Mouse (Mus musculus): ENCODE data around the gene Gja3. TPM values are rescaled to one million over a fixed set of nuclear protein-coding genes. Genes with fewer than 3 reads are reported as not detected.
"Not testable (repeated sequence)": the region's sequence is repeated elsewhere in the genome, so short reads cannot be mapped to it uniquely, and the experiment has no call there.

Gja3 gene
- polyA plus RNA-seq, 1 experiment = 0.06 TPM

DNA sequence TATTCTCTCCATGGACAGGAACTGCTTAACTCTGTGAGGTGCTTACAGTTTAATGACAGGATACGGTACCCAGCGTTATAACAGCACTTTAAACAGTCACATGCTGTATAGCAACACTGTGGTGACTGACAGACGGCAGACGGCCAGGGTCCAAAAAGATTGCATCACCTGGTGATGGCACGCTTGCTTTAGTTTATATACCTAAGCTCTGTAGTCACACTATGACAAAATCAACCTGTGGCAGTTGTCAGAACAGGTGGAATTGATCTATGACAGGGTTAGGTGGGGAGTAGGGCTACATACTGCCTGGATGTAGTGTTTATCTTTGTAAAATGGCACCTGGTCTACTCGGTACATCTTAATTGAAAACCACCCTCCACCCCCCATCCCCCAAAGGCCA, 14.0 kb downstream of the Gja3 start:
- no peak overlapping the region for H3K27ac ChIP-seq (ENCODE audit: insufficient read depth, low read length)

DNA sequence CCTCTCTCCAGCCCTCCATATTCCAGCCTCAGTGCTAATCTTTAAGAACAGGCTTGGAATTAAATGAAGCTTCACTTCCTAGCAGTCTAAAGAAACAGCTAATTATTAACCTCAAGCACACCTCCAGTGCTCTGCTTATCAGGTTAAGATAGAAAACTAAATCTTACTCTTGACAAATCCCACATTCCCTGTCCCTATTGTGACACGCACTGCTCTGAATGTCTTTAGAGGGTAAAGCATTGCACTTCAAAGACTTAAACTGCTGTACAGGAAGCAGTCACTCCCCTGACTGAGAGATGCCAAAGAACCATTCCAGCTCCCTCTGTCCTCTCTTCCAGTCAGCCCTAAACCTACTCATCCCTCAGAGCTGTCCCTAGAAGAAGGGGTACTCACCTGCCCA, 16.5 kb downstream of the Gja3 start:
- TF ChIP-seq POLR2A (IDR thresholded peaks at IDR 0.05; ENCODE audit: extremely low read depth, insufficient read depth, low read length) (no peak), CTCF (IDR thresholded peaks at IDR 0.05; ENCODE audit: extremely low read depth, insufficient read depth, low read length) (no peak)
- Histone ChIP-seq H3K4me1 (ENCODE audit: control insufficient read depth, insufficient read depth, low read length) (no peaks in the 10 kb centered on the region), H3K27ac (ENCODE audit: insufficient read depth, low read length) (no peak overlapping the region), H3K4me3 (ENCODE audit: insufficient read depth, low read length) (no peak overlapping the region)

More for the DNA sequence above, 14.0 kb downstream of the Gja3 start:
- Histone ChIP-seq H3K4me1 (ENCODE audit: control insufficient read depth, insufficient read depth, low read length) (no peaks in the 10 kb centered on the region), H3K4me3 (ENCODE audit: insufficient read depth, low read length) (no peak overlapping the region)
- TF ChIP-seq POLR2A (IDR thresholded peaks at IDR 0.05; ENCODE audit: extremely low read depth, insufficient read depth, low read length) (no peak), CTCF (IDR thresholded peaks at IDR 0.05; ENCODE audit: extremely low read depth, insufficient read depth, low read length) (no peak)

DNA sequence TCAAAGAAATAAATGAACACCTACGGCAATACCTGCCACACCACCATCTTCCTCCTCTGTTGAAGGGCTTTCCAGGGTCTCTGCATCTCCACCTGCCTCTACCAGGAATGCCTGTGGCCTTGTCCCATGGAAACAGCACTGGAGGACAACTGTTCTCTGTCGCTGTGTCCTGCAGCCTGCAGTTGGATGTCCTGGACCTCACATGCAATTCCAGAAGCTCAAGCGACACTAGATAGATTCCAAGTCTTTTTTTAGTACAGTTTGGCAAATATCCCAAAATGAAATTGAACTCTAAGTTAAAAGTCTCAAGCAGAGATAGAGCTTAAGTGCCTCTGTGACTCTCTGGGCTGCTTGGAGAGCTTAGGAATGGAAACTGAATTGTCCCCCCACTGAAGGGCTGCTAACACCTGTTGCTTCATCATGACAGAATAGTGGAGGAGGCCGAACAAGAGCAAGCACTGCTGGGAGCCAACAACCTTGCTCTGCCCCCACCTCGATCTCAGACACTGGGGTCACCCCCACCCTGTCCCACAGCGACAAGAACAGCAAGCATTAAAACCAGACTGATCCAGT, 22.9 kb downstream of the Gja3 start:
- Histone ChIP-seq H3K4me1 (ENCODE audit: control insufficient read depth, insufficient read depth, low read length) (no peaks in the 10 kb centered on the region), H3K4me3 (ENCODE audit: insufficient read depth, low read length) (no peak overlapping the region), H3K27ac (ENCODE audit: insufficient read depth, low read length) (no peak overlapping the region)
- TF ChIP-seq CTCF (IDR thresholded peaks at IDR 0.05; ENCODE audit: extremely low read depth, insufficient read depth, low read length) (no peak), POLR2A (IDR thresholded peaks at IDR 0.05; ENCODE audit: extremely low read depth, insufficient read depth, low read length) (no peak)

DNA sequence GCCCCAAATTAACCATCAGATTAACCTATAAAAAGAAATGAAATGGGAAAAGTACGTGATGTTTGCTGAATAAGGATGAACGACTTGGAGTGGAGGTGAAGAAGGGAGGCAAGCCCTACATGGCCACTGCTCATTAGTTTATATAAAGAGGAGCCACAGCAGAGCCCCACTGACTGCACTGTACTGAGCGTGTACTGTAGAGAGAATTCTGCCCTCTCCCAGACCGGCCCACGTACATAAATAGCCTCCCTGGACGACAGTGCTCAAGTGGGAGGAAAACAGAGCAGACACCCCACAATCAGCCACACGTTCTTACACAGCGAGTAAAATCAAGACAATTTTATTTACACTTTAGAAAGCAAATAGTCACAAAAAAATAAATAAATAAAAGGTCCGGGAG, 23.8 kb downstream of the Gja3 start:
- Histone ChIP-seq H3K4me3 (ENCODE audit: insufficient read depth, low read length) (no peak overlapping the region), H3K27ac (ENCODE audit: insufficient read depth, low read length) (no peak overlapping the region), H3K4me1 (ENCODE audit: control insufficient read depth, insufficient read depth, low read length) (no peaks in the 10 kb centered on the region)
- TF ChIP-seq CTCF (IDR thresholded peaks at IDR 0.05; ENCODE audit: extremely low read depth, insufficient read depth, low read length) (no peak), POLR2A (IDR thresholded peaks at IDR 0.05; ENCODE audit: extremely low read depth, insufficient read depth, low read length) (no peak)

DNA sequence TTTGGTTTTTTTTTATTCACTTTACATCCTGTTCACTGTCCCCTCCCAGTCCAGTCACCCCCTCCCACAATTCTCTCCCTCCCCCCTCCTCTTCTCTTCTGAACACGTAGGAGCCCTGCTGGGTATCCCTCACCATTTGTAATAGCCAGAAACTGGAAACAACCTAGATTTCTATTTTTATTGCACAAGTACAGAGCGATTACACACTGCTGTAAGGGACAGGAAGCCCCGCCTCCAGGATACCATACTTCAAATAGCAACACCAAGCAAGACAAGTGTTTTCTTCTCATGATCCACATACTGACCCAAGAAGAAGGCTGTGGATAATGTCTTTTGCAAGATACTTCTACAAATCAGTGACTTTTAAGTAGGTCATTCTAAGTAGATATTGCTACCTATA, 25.1 kb downstream of the Gja3 start:
- TF ChIP-seq POLR2A (IDR thresholded peaks at IDR 0.05; ENCODE audit: extremely low read depth, insufficient read depth, low read length) = no peak
- no peak for TF ChIP-seq CTCF (IDR thresholded peaks at IDR 0.05; ENCODE audit: extremely low read depth, insufficient read depth, low read length)
- Histone ChIP-seq H3K4me3 (ENCODE audit: insufficient read depth, low read length) (no peak overlapping the region), H3K4me1 (ENCODE audit: control insufficient read depth, insufficient read depth, low read length) (no peaks in the 10 kb centered on the region), H3K27ac (ENCODE audit: insufficient read depth, low read length) (no peak overlapping the region)

DNA sequence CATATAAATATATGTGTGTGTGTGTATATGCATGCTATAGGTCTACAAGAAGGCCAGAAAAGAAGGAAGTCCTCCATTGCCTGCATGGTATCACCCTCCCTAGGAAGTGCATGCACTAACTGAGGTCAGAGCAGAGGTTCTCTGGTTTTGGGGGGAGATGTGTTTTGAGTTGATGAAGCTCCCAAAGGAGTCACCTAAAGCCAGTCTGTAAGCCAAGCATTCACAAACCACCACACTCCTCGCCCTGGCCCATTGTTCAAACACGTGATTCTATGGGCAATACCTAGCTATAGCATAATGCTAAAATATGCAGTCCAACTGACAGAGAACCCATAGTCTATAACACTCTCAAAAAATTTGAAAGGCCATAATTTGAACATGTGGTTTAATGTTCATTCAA, 39.5 kb downstream of the Gja3 start:
- TF ChIP-seq CTCF (IDR thresholded peaks at IDR 0.05; ENCODE audit: extremely low read depth, insufficient read depth, low read length) (no peak), POLR2A (IDR thresholded peaks at IDR 0.05; ENCODE audit: extremely low read depth, insufficient read depth, low read length) (no peak)
- Histone ChIP-seq H3K27ac (ENCODE audit: insufficient read depth, low read length) (no peak overlapping the region), H3K4me1 (ENCODE audit: control insufficient read depth, insufficient read depth, low read length) (no peaks in the 10 kb centered on the region), H3K4me3 (ENCODE audit: insufficient read depth, low read length) (no peak overlapping the region)

DNA sequence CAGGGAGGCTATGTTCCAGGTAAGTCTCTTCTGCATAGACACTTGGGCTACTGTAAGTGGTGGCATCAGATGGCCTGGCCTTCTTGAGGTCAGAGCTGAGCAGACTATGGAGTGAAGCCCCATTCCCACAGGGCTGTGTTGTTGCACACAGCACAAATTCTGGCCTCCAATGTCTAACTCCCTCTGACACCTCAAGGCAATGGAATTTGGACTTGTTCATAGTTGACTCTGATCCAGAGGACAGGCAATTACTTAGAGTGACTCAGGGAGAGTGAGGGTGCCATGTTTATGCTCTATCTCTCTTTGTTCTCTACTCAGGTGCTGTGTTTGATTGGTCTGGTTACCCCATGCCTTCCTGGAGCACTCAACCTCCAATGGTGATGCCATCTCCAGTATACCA, 41.1 kb downstream of the Gja3 start:
- H3K4me3 ChIP-seq (ENCODE audit: insufficient read depth, low read length); H3K27ac ChIP-seq (ENCODE audit: insufficient read depth, low read length); H3K4me1 ChIP-seq (ENCODE audit: control insufficient read depth, insufficient read depth, low read length): not testable (repeated sequence)

DNA sequence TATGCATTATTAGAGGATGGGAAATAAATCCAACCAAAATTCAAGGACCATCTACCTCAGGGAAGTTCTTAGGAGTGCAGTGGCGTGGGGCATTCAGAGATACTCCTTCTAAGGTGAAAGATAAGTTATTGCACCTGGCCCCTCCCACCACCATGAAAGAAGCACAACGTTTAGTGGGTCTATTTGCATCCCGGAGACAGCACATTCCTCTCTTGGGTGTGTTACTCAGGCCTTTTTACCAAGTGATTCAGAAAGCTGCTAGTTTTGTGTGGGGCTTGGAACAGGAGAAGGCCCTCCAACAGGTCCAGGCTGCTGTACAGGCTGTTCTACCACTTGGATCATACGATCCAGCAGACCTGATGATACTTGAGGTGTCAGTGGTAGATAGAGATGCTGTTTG, 69.3 kb downstream of the Gja3 start:
- Histone ChIP-seq H3K4me1 (ENCODE audit: control insufficient read depth, insufficient read depth, low read length) (no peaks in the 10 kb centered on the region), H3K4me3 (ENCODE audit: insufficient read depth, low read length) (no peak overlapping the region)
- TF ChIP-seq POLR2A (IDR thresholded peaks at IDR 0.05; ENCODE audit: extremely low read depth, insufficient read depth, low read length) (no peak), CTCF (IDR thresholded peaks at IDR 0.05; ENCODE audit: extremely low read depth, insufficient read depth, low read length) (no peak)

More for the DNA sequence above, 69.3 kb downstream of the Gja3 start:
- H3K27ac ChIP-seq (ENCODE audit: insufficient read depth, low read length) = no peak overlapping the region

Other genes starting within 250 kb of the Gja3 start
- gene Zmym5, start 246.4 kb downstream of the Gja3 start, polyA plus RNA-seq (2012; rRNA removed) = 26.9 and 28.9 TPM in 2 replicates
- 40.7 and 41.8 TPM in 2 replicates for gene Zmym2, start 171.4 kb downstream of the Gja3 start, polyA plus RNA-seq (2012; rRNA removed)
- gene Gjb2, start 46.6 kb upstream of the Gja3 start, polyA plus RNA-seq (2012; rRNA removed) = 9.7 and 12.0 TPM in 2 replicates
- gene Gm4491, start 57.8 kb upstream of the Gja3 start, polyA plus RNA-seq (2012; rRNA removed) = 0.90 and 0.95 TPM in 2 replicates
- 101 and 109 TPM in 2 replicates for gene Gjb6, start 75.5 kb upstream of the Gja3 start, polyA plus RNA-seq (2012; rRNA removed)